Mouse (Mus musculus) c-Kit-positive CD71-positive TER-119-negative erythroid progenitor cells, embryonic 14.5 days (primary cell): ENCODE results near the gene Tti1.

Experiments used
- DNase-seq: peaks from one replicate; pipeline ENCODE4 v3.0.0-alpha.2; 2013; ENCODE audit warnings: low read depth

Tti1 gene

DNA sequence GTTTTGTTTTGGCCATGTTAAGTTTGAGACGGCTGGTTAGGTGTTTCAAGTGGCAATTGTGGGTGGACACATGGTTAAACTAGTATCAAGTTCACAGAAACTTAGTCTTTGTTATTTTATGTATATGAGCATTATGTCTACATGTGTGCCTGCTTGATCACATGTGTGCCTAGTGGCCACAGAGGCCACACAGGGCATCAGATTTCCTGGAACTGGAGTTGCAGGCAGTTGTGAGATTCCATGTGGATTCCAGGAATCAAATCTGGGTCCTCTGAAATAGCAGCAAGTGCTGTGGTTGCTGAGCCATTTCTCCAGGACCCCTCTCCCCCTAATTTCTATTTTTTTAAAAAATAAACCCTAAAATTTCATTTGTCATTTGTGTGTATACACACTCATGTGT, 11.4 kb upstream of the Tti1 start:
- DNase-seq, result no peak

DNA sequence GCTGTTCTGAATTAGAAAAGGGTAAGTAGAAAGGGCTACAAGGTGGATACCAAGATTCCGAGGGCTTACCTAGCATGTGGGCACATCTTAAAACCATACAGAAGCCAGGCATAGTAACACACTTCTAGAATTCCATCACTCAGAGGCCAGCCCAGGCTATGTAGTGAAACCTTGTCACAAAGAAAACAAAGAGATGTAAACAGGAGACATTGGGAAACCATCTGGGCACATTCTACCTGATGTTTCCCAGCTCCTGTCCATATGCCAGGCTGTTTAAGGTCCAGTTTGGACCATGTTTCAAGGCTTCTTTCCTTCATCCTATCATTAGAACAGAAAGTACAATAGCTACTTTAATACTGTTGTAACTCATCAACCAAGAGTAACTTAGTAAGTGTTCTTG, 9.3 kb upstream of the Tti1 start:
- DNase-seq, result no peak

DNA sequence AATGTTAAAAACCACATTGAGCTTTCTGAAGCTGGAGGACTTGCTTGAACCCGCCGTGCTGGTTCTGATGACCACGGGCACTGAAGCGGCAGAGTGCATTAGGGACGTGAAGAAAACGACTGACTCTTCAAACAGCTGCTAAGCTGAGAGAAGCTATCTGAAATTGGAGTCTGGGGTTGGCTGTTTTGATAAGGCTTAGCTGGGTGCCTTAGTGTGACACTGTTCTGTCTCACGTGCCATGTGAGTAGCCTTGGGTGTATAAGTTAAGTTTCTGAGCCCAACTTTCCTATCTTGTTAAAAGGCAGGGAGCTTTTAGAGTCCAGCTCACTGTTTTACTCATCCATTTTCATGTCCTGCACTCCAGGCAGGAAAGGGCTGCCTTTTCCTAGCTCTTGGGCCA, 8.7 kb upstream of the Tti1 start:
- DNase-seq, result no peak

DNA sequence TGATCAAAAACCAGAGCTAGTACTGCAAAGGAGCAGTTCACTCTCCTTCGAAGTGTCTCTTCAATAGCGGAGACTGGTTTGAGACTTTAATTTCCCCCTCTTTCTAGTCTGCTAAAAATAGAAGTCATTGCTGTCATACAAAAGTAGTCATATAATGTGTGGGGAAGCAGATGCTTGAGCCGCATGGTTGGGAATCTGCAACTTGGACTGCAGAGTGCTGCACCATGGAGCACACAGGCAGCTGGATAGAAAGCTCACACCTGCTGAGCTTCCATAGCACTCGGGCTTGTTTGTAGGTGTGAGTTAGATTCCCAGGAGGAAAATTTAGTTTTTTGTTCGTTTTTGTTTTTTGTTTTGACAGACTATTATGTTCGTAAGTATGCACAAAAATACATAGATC, 8.2 kb upstream of the Tti1 start:
- no peak for DNase-seq

DNA sequence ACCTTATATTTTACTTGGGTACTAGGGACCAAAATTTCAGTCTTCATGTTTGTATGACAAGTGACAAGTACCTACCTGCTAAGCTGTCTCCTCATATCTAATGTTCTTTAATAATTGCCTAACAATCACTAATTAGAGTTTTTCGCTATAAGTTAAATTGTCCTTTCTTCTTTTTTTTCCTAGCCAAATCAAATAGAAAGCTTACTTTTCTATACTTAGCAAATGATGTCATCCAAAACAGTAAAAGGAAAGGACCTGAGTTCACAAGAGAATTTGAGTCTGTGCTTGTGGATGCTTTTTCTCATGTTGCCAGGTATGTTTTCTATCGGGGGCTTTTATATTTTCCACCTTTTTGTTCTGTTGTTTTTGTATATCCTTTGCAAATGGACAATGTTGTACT, 7.6 kb upstream of the Tti1 start:
- DNase-seq, result no peak

DNA sequence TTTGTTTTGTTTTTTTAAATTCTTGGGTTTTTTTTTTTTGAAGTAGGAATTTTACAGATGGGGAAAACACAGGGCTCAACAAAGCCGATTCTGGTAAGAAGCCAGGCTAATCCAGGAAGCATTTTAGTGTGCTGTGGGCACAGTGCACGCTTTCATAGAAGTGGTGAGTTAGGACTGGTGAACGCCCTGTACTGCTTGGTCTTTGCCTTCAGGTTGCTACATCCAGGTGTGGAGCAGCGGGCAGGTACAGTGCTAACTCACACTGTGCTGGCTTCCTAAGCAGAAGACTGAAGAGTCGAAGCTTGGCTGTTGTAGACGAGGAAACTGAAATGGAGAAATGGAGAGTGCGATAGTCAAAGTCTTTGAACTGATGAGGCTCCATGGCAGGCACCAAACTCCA, 1.8 kb upstream of the Tti1 start:
- DNase-seq, result no peak

DNA sequence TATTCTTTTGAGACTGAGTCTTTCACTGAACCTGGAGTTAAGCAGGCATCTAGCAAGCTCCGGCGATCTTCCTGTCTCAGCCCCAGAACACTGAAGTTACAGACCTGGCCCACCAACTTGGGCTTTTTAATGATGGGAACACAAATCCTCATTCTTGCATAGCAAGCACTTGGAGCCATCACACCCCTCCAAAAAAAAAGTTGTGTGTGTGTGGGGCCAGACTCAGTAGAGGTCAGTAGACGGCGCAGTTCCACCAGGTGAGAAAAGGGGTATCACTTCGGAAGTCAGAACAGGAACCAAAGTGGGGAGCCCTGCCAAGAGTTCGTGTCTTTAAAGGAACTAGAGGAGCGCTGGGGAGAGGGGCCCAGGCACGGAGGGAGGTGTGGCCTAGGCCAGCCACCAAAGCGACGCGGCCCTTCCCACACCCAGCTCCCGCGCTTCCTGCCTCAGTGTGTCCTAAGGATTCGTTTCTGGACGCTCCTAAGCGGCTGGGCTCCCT, 329 bp downstream of the Tti1 start:
- DNase-seq, result no peak

DNA sequence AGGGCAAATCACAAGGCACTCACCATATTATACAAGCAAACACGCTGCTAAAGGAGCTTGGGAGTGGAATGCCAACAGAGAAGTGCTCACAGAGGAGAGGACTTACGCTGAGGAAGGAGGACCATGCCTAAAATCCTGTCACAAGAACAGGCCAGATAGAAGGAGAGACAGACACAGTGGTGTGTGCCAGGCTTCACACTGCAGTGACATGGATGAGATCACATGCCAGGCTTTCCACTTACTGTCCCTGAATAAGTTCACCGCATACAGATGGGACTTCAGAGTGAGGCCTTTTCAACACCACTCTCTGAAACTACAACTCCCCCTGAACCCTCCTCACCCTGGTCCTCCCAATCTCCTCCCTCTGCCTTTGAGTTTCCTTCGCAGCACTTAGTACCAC, 10.9 kb downstream of the Tti1 start:
- DNase-seq, result no peak

DNA sequence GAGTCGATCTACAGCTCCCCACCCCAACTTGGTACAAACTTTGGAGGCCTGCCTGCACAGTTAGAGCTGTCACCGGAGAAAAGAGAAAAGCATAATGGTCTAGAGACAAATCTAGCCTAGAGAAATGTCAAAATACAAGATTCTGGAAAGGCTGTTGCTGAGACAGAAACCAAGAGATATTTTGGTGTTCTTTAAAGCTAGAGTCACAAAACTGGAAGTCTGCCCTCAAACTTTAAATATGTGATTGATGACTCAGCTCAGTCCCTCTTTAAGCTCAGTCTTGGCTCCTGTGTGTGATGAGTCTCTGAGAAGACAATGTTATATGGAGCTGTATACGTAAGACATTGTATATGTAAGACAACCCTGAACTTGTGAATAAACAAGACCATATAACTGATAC, 15.6 kb downstream of the Tti1 start:
- no peak for DNase-seq

DNA sequence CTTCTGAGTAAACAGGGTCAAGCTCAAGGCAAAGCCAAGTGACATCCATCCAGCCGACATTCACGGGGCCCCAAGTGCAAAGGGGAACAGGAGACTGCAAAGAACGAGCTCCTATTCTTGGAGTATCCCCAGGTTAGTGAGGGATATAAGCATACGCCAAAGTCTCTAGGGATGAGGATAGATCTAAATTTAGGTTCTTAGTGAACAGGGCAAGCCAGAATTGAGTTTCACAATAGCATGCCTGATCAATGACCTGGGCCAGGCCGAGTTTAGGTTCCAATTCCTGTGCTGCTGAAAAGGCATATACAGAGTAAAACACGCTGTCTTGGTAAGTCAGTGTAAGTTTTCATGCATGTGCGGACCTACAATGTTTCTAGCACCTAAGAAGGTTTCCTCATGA, 18.9 kb downstream of the Tti1 start:
- DNase-seq, result no peak

DNA sequence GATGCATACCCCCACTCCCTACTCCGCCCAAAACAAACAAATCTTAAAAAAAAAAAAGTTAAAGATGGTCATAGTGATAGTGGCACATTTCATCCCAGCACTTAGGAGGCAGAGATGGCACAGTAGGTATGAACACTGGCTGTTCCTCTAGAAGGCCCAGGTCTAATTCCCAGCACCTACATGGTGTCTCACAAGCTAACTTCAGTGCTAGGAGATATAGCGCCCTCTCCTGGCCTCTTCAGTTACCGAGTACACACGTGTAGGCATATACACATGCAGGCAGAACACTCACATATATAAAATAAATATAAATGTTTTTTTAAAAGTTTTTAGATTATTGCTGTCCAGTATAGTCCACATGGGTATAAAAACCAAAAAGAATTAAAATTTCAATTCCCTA, 22.6 kb downstream of the Tti1 start:
- DNase-seq, result no peak

DNA sequence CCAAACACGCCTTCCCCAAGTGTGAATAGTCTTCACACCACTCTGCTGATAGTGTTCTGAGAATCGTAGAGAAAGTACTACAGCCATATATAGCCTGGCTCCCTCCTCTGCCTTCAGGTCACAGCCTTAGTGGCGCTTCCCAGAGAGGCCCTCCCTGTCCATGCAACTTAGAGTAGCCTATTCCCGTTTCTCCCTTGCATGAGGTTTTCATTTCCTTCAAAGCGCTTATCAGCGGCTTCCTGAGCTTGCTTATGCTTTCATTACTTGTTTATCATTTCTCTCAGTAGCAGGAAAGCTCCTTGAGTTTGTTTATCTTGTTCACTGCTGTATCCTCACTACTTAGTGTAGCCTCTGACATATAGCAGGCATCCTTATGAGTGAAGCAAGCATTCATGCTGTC, 23.6 kb downstream of the Tti1 start:
- DNase-seq, result no peak

DNA sequence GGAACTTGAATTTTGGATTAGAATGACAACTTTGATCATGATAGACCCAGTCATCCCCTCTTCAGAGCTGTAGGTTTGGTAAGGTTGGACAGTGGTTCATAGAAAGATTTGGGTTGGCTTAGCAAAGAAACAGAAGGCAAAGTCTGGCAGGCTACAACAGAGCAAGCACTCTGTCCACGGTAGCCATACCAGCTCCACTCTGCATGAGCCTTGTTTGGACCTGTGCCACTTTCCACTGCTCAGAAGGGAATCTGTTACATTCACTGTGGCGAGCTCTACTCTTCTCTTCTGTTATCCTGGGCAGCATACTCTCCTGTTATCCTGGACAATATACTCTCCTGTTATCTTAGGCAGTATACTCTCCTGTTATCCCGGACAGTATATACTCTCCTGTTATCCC, 29.4 kb downstream of the Tti1 start:
- DNase-seq, result no peak

DNA sequence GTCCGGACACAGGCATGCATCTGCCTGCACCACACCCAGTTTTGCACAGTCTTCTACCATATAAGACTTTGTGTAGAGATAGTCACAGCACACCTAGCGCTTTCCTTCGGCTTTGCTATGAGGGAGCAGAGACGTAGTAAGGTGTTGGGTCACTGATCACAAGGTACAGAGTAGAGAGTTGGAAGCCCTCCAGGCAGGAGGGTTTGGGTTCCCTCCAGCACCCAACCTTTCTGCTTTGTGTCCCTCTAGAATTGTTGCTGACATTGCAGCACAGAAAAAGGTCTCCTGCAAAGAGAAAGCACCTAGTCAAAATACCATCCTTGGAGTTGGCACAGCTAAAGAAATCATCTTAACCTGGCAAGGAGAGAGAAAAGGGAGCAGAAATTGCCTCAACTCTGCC, 35.7 kb downstream of the Tti1 start:
- no peak for DNase-seq

DNA sequence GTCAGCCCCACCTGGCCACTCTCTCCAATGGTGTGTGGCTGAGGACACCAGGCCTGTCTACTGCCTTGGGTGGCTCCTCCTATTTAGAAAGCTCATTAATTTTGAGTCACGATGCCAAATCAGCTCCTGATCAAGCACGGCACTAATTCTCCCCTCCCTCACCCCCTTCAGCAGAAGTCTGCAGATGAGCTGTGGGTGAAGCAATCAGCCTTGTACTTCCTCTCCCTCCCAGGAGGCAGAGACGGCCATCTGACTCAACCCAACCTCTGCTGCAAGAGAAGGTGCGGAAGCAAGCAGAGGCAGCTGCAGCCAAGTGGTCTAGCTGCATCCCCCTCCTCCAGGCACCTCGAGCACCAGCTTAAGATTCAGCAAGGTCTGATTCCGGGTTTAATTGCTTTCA, 37.2 kb downstream of the Tti1 start:
- DNase-seq, result no peak

DNA sequence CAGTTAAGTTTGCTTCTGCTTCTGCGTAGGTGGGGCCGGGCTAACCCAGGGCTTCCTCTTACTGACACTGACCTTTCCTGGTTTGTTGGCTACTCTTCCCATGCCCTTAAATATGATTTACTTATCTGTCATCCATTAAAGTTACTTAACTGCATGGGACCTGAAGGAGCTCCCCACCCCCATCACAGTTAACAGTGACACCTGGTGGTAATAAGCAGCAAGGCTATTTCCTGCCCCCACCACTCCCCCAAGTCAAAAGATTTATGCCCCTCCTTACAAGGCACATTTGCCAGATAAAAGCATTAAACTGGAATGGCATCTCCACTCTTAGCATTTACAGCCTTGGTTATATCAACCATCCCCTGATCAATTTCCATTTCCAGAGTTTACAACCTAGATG, 38.3 kb downstream of the Tti1 start:
- no peak for DNase-seq

DNA sequence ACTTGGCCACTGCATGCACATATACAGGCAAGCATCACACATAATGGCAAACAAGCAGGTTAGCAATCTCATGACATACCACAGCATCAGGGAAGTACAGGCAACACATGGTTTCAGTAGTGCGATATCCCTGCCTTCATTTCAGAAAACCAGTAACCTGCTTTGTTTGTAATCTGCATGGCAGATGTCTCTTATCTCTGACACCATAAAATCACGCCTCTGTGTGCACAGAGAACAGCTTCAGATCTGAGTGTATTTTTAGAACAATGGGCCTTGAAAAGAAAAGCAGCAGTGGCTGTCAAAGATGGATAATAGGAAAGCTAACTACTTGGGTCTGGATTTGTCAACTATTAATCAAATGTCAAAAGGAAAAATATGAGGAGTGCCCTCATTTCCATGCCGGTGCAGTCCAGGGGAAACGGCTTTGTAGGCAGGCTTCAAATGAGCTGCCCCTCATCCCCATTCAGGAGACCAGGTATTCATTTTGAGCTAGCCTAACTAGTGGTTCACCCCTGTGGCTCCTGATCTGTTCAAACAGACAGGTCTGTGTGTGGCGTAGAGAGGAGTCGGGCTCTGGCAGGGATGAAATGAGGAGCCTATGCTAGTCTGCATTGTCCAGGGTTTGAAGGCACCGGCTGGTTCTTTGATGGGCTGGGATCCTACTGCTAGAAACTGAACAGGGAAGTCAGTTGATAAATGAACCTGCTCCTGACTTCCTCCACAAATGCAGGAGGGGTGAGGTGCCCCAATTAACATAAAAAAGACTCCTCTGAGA, 39.6 kb downstream of the Tti1 start:
- no peak for DNase-seq

DNA sequence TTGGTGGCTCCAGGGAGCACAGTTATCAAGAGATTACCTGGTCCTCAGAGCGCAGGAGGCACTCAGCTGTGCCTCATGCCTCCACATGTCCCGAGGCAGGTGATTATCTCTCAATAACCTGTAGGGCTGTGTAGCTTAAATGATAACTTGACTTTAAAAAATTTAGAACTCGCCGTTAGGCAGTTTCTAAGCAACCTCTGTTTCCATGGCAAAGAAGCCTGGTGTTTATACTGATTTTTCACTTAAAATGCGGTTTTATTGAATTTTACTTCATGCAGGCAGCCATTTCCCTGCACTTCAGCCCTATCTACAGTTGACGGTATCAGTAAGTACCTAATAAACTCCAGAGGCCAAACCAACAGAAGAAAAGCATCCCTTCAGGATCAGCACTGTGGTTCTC, 42.0 kb downstream of the Tti1 start:
- no peak for DNase-seq

DNA sequence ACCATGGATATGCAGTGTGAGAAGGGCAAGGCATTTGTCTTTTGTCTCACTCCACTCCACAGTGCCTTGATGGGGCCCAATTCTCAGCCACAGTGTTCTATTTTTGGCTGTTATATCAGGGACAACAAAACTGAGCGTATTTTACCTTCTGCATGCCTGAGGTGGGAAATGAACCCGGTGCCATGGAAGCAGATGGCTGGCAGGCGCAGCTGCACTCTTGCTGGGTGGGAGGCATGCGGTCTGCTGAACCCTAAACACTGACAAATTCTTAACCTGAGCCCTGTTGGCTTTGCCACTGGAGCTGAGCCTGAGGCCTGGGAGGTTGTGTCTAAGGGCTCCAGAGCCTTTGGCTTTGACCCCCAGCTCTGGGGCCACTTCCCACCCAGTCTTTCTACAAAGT, 42.6 kb downstream of the Tti1 start:
- no peak for DNase-seq

DNA sequence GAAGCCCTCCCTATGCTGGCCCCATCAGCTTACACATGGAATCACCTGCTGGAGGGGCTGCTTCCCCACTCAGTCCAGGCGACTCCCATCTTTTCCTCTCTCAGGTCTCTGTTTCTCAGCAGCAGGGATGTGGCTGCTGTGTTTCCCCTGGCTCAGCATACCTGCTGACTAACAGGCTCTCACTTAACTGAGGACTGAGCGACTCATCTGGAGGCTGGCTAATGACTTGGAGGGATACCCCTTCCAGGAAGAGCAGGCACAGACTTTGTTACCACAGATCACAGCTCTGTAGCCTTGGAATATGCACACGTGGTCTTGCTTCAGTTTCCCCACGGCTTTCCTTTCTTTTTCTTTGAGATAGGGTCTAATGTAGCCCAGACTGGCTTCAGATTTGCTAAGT, 45.0 kb downstream of the Tti1 start:
- DNase-seq, result no peak

DNA sequence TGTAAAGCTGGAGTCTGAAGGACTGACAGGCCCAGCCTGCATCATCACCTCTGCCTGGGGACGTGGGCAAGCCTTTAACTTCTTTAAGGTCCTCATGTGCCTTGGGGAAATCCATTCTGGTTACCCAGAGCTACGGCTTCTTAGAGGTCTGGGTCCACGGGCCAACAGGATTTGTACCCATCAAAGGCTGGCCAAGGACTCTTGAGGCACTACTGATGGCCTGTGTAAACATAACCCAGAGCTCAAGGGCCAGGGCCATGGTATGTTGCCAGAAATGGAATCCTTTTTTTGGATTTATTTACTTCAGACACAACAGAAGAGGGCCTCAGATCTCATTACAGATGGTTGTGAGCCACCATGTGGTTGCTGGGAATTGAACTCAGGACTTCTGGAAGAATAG, 45.5 kb downstream of the Tti1 start:
- DNase-seq, result no peak

DNA sequence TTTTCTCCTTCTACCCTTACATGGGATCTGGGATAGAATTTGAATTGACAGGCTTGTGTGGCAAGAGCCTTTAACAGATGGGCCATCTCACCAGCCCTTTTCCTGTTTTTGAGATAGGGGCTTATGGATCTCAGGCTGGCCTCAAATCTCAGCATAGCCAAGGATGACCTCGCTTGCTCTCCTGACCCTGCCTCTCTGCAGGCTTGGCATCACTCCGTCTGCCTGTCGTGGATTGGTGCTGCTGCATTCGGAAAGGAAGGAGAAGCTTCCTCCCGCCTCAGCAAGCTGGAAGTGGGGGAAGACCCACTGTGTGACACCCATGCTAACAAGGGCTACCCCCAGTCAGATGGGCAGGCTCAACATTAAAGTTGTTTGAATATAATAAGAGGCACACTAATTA, 49.0 kb downstream of the Tti1 start:
- DNase-seq, result no peak

DNA sequence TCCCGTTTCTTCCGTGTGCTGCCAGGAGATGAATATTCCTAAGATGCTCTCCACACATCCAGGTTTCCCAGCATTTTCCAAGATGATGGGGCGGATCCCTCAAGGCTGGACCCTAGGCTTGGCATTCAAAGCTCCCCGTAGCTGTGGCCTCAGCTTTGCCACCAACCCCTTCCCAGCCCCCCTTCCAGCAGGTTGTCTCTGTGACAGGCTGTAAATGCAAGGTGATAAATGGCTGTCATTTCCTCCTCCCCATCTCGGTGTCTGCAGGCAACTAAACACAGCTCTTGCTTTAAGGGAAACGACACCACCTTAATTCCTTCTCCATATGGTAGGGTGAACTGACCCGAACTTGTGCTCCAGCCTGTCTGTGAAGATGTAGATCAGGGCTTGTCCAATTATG, 52.6 kb downstream of the Tti1 start:
- no peak for DNase-seq
